Mouse (Mus musculus) liver (tissue): Measurements from ENCODE around the gene Clic1.
A peak's percentile ranks its signal among the peaks of the same experiment; 100 is the strongest.

Experiments
- DNase-seq: peaks from one replicate; pipeline ENCODE4 v3.0.0-alpha.2; 2020; ENCODE audit warnings: mixed read lengths

Gene Clic1

GRCm38 (mm10) chr17:35045807-35046680 lies 3.7 kb upstream of the Clic1 start:
- peak; percentile 30 for DNase-seq

GRCm38 (mm10) chr17:35046681-35047455 lies 2.9 kb upstream of the Clic1 start, which contains the start of gene Msh5:
Msh5 (minus strand) TSS chr17:35046745.
- peak; percentile 99 for DNase-seq

- DNase-seq, result peak; percentile 40
Measured at GRCm38 (mm10) chr17:35047688-35048087, 2.1 kb upstream of the Clic1 start.

- DNase-seq, result peak; percentile 80
Measured at GRCm38 (mm10) chr17:35048149-35048931, 1.4 kb upstream of the Clic1 start.

GRCm38 (mm10) chr17:35048932-35049440 lies 780 bp upstream of the Clic1 start:
- no peak for DNase-seq

GRCm38 (mm10) chr17:35050126-35050750 lies 472 bp downstream of the Clic1 start:
- peak; percentile 88 for DNase-seq

- peak; percentile 77 for DNase-seq
Measured at GRCm38 (mm10) chr17:35051156-35052086, 1.7 kb downstream of the Clic1 start.

GRCm38 (mm10) chr17:35052271-35052798 lies 2.6 kb downstream of the Clic1 start:
- DNase-seq, result no peak

- no peak for DNase-seq
Measured at GRCm38 (mm10) chr17:35055691-35056495, 6.1 kb downstream of the Clic1 start.

- DNase-seq, result no peak
Measured at GRCm38 (mm10) chr17:35057090-35057489, 7.3 kb downstream of the Clic1 start.

- no peak for DNase-seq
Measured at GRCm38 (mm10) chr17:35058316-35058715, 8.6 kb downstream of the Clic1 start.

- DNase-seq, result peak; percentile 89
Measured at GRCm38 (mm10) chr17:35058911-35059892, 9.4 kb downstream of the Clic1 start, which contains the start of gene Ddah2. Ddah2 (plus strand) TSS chr17:35059035.

GRCm38 (mm10) chr17:35060071-35060470 lies 10.3 kb downstream of the Clic1 start:
- no peak for DNase-seq

- DNase-seq, result peak; percentile 72
Measured at GRCm38 (mm10) chr17:35060737-35061297, 11.1 kb downstream of the Clic1 start.

- DNase-seq, result no peak
Measured at GRCm38 (mm10) chr17:35061299-35061698, 11.5 kb downstream of the Clic1 start.

GRCm38 (mm10) chr17:35063466-35063865 lies 13.7 kb downstream of the Clic1 start:
- no peak for DNase-seq

GRCm38 (mm10) chr17:35064378-35064877 lies 14.7 kb downstream of the Clic1 start:
- no peak for DNase-seq
